Mouse (Mus musculus) liver, embryonic 14.5 days (tissue): Measurements from ENCODE around the gene Trmt10a. TPM values are rescaled to one million over a fixed set of nuclear protein-coding genes. Genes with fewer than 3 reads are reported as not detected.
A peak's percentile ranks its signal among the peaks of the same experiment; 100 is the strongest.

ENCODE experiments used
- ATAC-seq: fragments of 200-750 bp; cut with Nextera tagmentation; 2 replicates; pipeline ENCODE4 v1.8.0; 2017; ENCODE audit warnings: moderate number of reproducible peaks, mild to moderate bottlenecking, moderate library complexity; ENCODE audit not compliant: insufficient read depth
- DNase-seq, 3 experiments: peaks; one replicate each; pipeline ENCODE4 v3.0.0-alpha.2; 2012 to 2013; ENCODE audit warnings: low read depth in 3 of 3, low spot score in 3 of 3
- H3K27ac ChIP-seq: fragments of 300-500 bp; sonication (generic); 2 replicates; pipeline ENCODE4 v1.5.1; 2014; ENCODE audit warnings: moderate library complexity, mild to moderate bottlenecking, control low read depth, inconsistent platforms
- H3K27me3 ChIP-seq: fragments of 300-500 bp; sonication (generic); 2 replicates; pipeline ENCODE4 v1.6.1; 2014; ENCODE audit warnings: mild to moderate bottlenecking, low read length, moderate library complexity; ENCODE audit not compliant: control insufficient read depth, insufficient read depth
- H3K36me3 ChIP-seq: fragments of 300-500 bp; sonication (generic); replicated peaks from 2 replicates; pipeline ENCODE4 v1.6.1; 2014; ENCODE audit warnings: low read depth; ENCODE audit not compliant: control insufficient read depth, insufficient read depth
- H3K4me1 ChIP-seq, 2 experiments: fragments of 200-500 bp in 1 of 2; fragments of 300-500 bp in 1 of 2; sonication (generic) in 1 of 2; replicated peaks; 2 replicates each; pipeline ENCODE4 v1.6.1; 2012 to 2014; ENCODE audit warnings: antibody characterized with exemption in 1 of 2, inconsistent platforms in 1 of 2, low read length in 1 of 2; ENCODE audit not compliant: control insufficient read depth in 2 of 2, insufficient read depth in 2 of 2
- H3K4me2 ChIP-seq: fragments of 300-500 bp; sonication (generic); 2 replicates; pipeline ENCODE4 v1.6.1; 2014; ENCODE audit warnings: low read depth, mild to moderate bottlenecking, control low read depth, moderate library complexity
- H3K4me3 ChIP-seq, 2 experiments: fragments of 200-500 bp in 1 of 2; fragments of 300-500 bp in 1 of 2; sonication (generic) in 1 of 2; 2 replicates each; pipeline ENCODE4 v1.5.1; 2012 to 2014; ENCODE audit warnings: low read depth in 2 of 2, low read length in 2 of 2, mild to moderate bottlenecking in 2 of 2, control low read depth in 1 of 2, inconsistent platforms in 1 of 2, moderate library complexity in 1 of 2; ENCODE audit not compliant: insufficient read depth in 1 of 2
- H3K9ac ChIP-seq: fragments of 300-500 bp; sonication (generic); replicated peaks from 2 replicates; pipeline ENCODE4 v1.6.1; 2014; ENCODE audit warnings: mild to moderate bottlenecking, control low read depth, moderate library complexity
- H3K9me3 ChIP-seq: fragments of 300-500 bp; sonication (generic); 2 replicates; pipeline ENCODE4 v1.6.1; 2016; ENCODE audit warnings: low read length, mixed read lengths; ENCODE audit not compliant: control insufficient read depth
- CTCF ChIP-seq: IDR thresholded peaks from 2 replicates; pipeline ENCODE4 v1.5.1; 2016; ENCODE audit warnings: antibody characterized with exemption, low read depth, control low read depth
- EP300 ChIP-seq: IDR thresholded peaks from 2 replicates; pipeline ENCODE4 v1.6.1; 2016; ENCODE audit warnings: antibody characterized with exemption, low read depth
- WGBS: fragments of 180-500 bp; shearing (Covaris S2); extraction: QIAGEN DNeasy Blood & Tissue Kit; methylation state at CpG from one replicate; pipeline ENCODE4 v1.1.7; 2014; ENCODE audit not compliant: insufficient replicate concordance; 5-methylcytosine and 5-hydroxymethylcytosine counted together
- polyA plus RNA-seq, 2 experiments: library from polyadenylated mRNA; depleted of rRNA in 1 of 2; stranded (reverse) in 1 of 2; unstranded in 1 of 2; fragments of >200 nt; fragmentation: Nextera tagmentation in 1 of 2; extraction: Ambion mirVana in 1 of 2; gene quantifications; 2 replicates each; pipeline versions ENCODE4 v1.2.1 to v1.2.3; 2012 to 2014

Gene Trmt10a
- polyA plus RNA-seq, 2 experiments, result 3.3 to 5.6 TPM

- Histone ChIP-seq H3K4me1 (no peaks in the 10 kb centered on the region), H3K4me3 (no peak overlapping the region), H3K4me2 (no peak overlapping the region), H3K9me3 (no peaks in the 10 kb centered on the region), H3K36me3 (no peaks in the 10 kb centered on the region), H3K27me3 (no peaks in the 10 kb centered on the region), H3K27ac (no peak overlapping the region), H3K9ac (no peak overlapping the region)
- DNase-seq, result no peak
- ATAC-seq, result no peak
- 59% methylated on average over 7 of the region's 7 CpGs for WGBS
- TF ChIP-seq EP300 (no peak), CTCF (no peak)
These were observed 49.0 kb downstream of the Trmt10a start for GRCm38 (mm10) chr3:138192260-138192659.

GRCm38 (mm10) chr3:138193683-138194302, 50.5 kb downstream of the Trmt10a start, which contains the start of gene 4930579F01Rik:
4930579F01Rik (minus strand) TSS chr3:138193825.
- DNase-seq, result no peak
- Histone ChIP-seq H3K27me3 (no peaks in the 10 kb centered on the region), H3K4me1 (no peaks in the 10 kb centered on the region), H3K27ac (no peak within 1 kb of the TSS), H3K4me2 (no peak within 1 kb of the TSS), H3K4me3 (no peak within 1 kb of the TSS), H3K36me3 (no peaks in the 10 kb centered on the region), H3K9ac (no peak within 1 kb of the TSS), H3K9me3 (no peaks in the 10 kb centered on the region)
- WGBS, result 64% methylated on average over 15 of the region's 15 CpGs
- no peak for TF ChIP-seq CTCF
- no peak for TF ChIP-seq EP300
- ATAC-seq, result no peak

- DNase-seq (no peak), ATAC-seq (no peak)
- WGBS, result 76% methylated on average over 14 of the region's 14 CpGs
- H3K27me3 ChIP-seq, result no peaks in the 10 kb centered on the region
- no peak overlapping the region for H3K4me2 ChIP-seq
- no peaks in the 10 kb centered on the region for H3K36me3 ChIP-seq
- H3K4me1 ChIP-seq, result no peaks in the 10 kb centered on the region
- TF ChIP-seq EP300 (no peak), CTCF (no peak)
- no peak overlapping the region for H3K4me3 ChIP-seq
- no peak overlapping the region for H3K27ac ChIP-seq
- H3K9ac ChIP-seq, result no peak overlapping the region
- H3K9me3 ChIP-seq, result no peaks in the 10 kb centered on the region
These were observed 53.8 kb downstream of the Trmt10a start for GRCm38 (mm10) chr3:138197093-138197492.

- WGBS, result 57% methylated on average over 9 of the region's 9 CpGs
- TF ChIP-seq CTCF (no peak), EP300 (no peak)
- H3K27me3 ChIP-seq, result no peaks in the 10 kb centered on the region
- no peaks in the 10 kb centered on the region for H3K9me3 ChIP-seq
- H3K27ac ChIP-seq, result no peak overlapping the region
- no peak overlapping the region for H3K4me2 ChIP-seq
- no peak for ATAC-seq
- H3K4me1 ChIP-seq, result no peaks in the 10 kb centered on the region
- no peaks in the 10 kb centered on the region for H3K36me3 ChIP-seq
- no peak overlapping the region for H3K9ac ChIP-seq
- no peak for DNase-seq
- no peak overlapping the region for H3K4me3 ChIP-seq
These were observed 54.3 kb downstream of the Trmt10a start for GRCm38 (mm10) chr3:138197556-138197955.

- DNase-seq (peak; percentile 51 to 53 (median 51)), ATAC-seq (0 out of 2 replicates have a peak, but pooled peaks have one; percentile 11)
- H3K9ac ChIP-seq, result no peak overlapping the region
- no peak overlapping the region for H3K27ac ChIP-seq
- TF ChIP-seq EP300 (no peak), CTCF (peak; percentile 91)
- H3K9me3 ChIP-seq, result no peaks in the 10 kb centered on the region
- H3K4me2 ChIP-seq, result peak overlapping the region; percentile 25; the same call in 1 of the 2 replicates
- H3K36me3 ChIP-seq, result no peaks in the 10 kb centered on the region
- H3K4me3 ChIP-seq, result no peak overlapping the region
- 27% methylated on average over 20 of the region's 20 CpGs for WGBS
- no peaks in the 10 kb centered on the region for H3K27me3 ChIP-seq
- H3K4me1 ChIP-seq, result no peaks in the 10 kb centered on the region
These were observed 54.9 kb downstream of the Trmt10a start for GRCm38 (mm10) chr3:138197973-138198721.
